Mouse (Mus musculus): ENCODE data around the gene Fam131b.

The Fam131b gene

GRCm38 (mm10) chr6:42326509-42326908 is 2.1 kb upstream of the Fam131b start:
- DNase-seq (ENCODE audit: low spot score): no peak

GRCm38 (mm10) chr6:42325268-42325609 is 796 bp upstream of the Fam131b start:
- peak; percentile 88 for DNase-seq (ENCODE audit: low spot score)

- DNase-seq (ENCODE audit: low spot score): no peak
Observed at GRCm38 (mm10) chr6:42324067-42324481, 369 bp downstream of the Fam131b start.

- no peak for DNase-seq (ENCODE audit: low spot score)
Observed at GRCm38 (mm10) chr6:42323371-42324066, 924 bp downstream of the Fam131b start.

GRCm38 (mm10) chr6:42318293-42318692 is 6.2 kb downstream of the Fam131b start:
- no peak for DNase-seq (ENCODE audit: low spot score)

GRCm38 (mm10) chr6:42310427-42311053 is 13.9 kb downstream of the Fam131b start:
- DNase-seq (ENCODE audit: low spot score): no peak

- DNase-seq (ENCODE audit: low spot score): no peak
Observed at GRCm38 (mm10) chr6:42309816-42310378, 14.5 kb downstream of the Fam131b start.

- DNase-seq (ENCODE audit: low spot score): no peak
Observed at GRCm38 (mm10) chr6:42299362-42299761, 25.1 kb downstream of the Fam131b start.

- DNase-seq (ENCODE audit: low spot score): no peak
Observed at GRCm38 (mm10) chr6:42295549-42296094, 28.8 kb downstream of the Fam131b start.

- DNase-seq (ENCODE audit: low spot score): no peak
Observed at GRCm38 (mm10) chr6:42293327-42293726, 31.1 kb downstream of the Fam131b start.

GRCm38 (mm10) chr6:42287562-42287961 is 36.9 kb downstream of the Fam131b start:
- DNase-seq (ENCODE audit: low spot score): no peak

GRCm38 (mm10) chr6:42286448-42286847 is 38.0 kb downstream of the Fam131b start, which contains the start of gene Clcn1:
Gene Clcn1 (plus strand): TSS chr6:42286685.
- DNase-seq (ENCODE audit: low spot score): no peak

- no peak for DNase-seq (ENCODE audit: low spot score)
Observed at GRCm38 (mm10) chr6:42282865-42283528, 41.4 kb downstream of the Fam131b start.

GRCm38 (mm10) chr6:42276151-42276550 is 48.3 kb downstream of the Fam131b start:
- no peak for DNase-seq (ENCODE audit: low spot score)

- DNase-seq (ENCODE audit: low spot score): no peak
Observed at GRCm38 (mm10) chr6:42270817-42271216, 53.6 kb downstream of the Fam131b start.

GRCm38 (mm10) chr6:42265391-42266330 is 58.8 kb downstream of the Fam131b start:
- no peak for DNase-seq (ENCODE audit: low spot score)

Measured in layer of hippocampus, adult 9-10 months (tissue).